Mouse (Mus musculus): ENCODE measurements around the gene Gm4631. TPM values are rescaled to one million over a fixed set of nuclear protein-coding genes. Genes with fewer than 3 reads are reported as not detected.
"Not testable (repeated sequence)": the region's sequence is repeated elsewhere in the genome, so short reads cannot be mapped to it uniquely, and the experiment has no call there.

Gene Gm4631
- 10 to 100 TPM; 51.1 to 65.6 TPM for total RNA-seq (2021)

DNA sequence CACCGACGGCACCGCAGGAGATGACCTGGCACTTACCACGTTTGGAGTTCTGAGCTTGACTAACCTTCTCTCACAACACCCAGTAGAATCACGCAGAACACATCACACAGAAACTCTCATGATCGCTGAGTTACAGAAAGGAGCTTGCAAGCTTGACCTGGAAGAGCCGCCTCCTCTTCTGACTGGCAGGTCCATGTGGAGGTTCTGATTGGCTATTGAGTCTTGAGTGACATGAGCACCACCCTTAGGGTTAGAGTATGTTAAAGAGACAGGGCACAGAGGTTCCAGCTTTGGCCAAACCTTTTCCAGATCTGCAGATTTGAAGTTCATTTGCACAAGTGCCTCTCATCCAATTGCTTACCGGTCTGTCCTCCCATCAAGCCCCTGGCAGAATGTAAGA lies at the start of gene Gm4631:
Gm4631 (minus strand) TSS at position 101 of the 400 bp plus-strand sequence.
- intact Hi-C loops (cut with DNase I); DNase-seq (ENCODE audit: low spot score in 2 of 2): not testable (repeated sequence)

DNA sequence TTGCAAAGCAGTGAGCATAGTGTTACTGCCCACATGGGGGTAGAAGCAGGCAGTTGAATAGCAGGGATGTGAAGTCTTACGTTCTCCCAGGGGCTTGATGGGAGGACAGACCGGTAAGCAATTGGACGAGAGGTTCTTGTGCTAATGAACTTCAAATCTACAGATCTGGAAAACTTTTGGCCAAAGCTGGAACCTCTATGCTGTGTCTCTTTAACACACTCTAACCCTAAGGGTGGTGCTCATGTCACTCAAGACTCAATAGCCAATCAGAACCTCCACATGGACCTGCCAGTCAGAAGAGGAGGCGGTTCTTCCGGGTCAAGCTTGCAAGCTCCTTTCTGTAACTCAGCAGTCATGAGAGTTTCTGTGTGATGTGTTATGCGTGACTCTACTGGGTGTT lies 34.1 kb upstream of the Gm4631 start, which contains the start of gene Zfp968:
Zfp968 (plus strand) TSS at position 301 of the 400 bp plus-strand sequence.
- DNase-seq (ENCODE audit: low spot score in 2 of 2); intact Hi-C loops (cut with DNase I): not testable (repeated sequence)

DNA sequence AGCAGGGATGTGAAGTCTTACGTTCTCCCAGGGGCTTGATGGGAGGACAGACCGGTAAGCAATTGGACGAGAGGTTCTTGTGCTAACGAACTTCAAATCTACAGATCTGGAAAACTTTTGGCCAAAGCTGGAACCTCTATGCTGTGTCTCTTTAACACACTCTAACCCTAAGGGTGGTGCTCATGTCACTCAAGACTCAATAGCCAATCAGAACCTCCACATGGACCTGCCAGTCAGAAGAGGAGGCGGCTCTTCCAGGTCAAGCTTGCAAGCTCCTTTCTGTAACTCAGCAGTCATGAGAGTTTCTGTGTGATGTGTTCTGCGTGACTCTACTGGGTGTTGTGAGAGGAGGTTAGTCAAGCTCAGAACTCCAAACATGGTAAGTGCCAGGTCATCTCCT lies 63.2 kb downstream of the Gm4631 start, which contains the start of gene Gm14440:
Gm14440 (plus strand) TSS at position 301 of the 400 bp plus-strand sequence.
- DNase-seq (ENCODE audit: low spot score in 2 of 2); intact Hi-C loops (cut with DNase I): not testable (repeated sequence)

Other genes starting within 250 kb of the Gm4631 start
- gene Gm14399, start 196.2 kb downstream of the Gm4631 start, total RNA-seq (2021), result 10 to 100 TPM; 11.3 to 20.4 TPM
- 1 to 10 TPM; 3.5 to 6.5 TPM for gene Gm14443, start 162.3 kb downstream of the Gm4631 start, total RNA-seq (2021)
- 10 to 100 TPM; 69.5 to 89.4 TPM for gene Gm14391, start 131.3 kb downstream of the Gm4631 start, total RNA-seq (2021)
- not detected for gene Gm14440, start 63.1 kb downstream of the Gm4631 start, total RNA-seq (2021)
- 1 to 10 TPM; 3.8 to 6.2 TPM for gene Zfp968, start 34.2 kb upstream of the Gm4631 start, total RNA-seq (2021)
- gene Gm4724, start 97.6 kb upstream of the Gm4631 start, total RNA-seq (2021), result 10 to 100 TPM in 1 of 2 experiments, 1 to 10 TPM in 1; 6.3 to 11.9 TPM
- gene Zfp965, start 131.8 kb upstream of the Gm4631 start, total RNA-seq (2021), result 1 to 10 TPM; 3.9 to 4.6 TPM

All from left cerebral cortex, postnatal 36 days (tissue).